Mouse (Mus musculus) G1E (cell line): Measurements from ENCODE around the gene Gm21977. TPM values are rescaled to one million over a fixed set of nuclear protein-coding genes. Genes with fewer than 3 reads are reported as not detected.
"Not testable (repeated sequence)": the region's sequence is repeated elsewhere in the genome, so short reads cannot be mapped to it uniquely, and the experiment has no call there.

ENCODE experiments used
- ATAC-seq: 2 replicates; pipeline ENCODE4 v1.8.0; 2016; ENCODE audit warnings: mild to moderate bottlenecking; ENCODE audit not compliant: insufficient number of reproducible peaks, poor library complexity, low FRiP score, severe bottlenecking; ENCODE audit errors: extremely low read depth
- DNase-seq: peaks from one replicate; pipeline ENCODE4 v3.0.0; 2012; ENCODE audit warnings: low spot score
- H3K27me3 ChIP-seq: 2 replicates; pipeline ENCODE4 v1.6.1; 2012; ENCODE audit warnings: mild to moderate bottlenecking, low read length, inconsistent platforms; ENCODE audit not compliant: insufficient read depth
- H3K36me3 ChIP-seq: replicated peaks from 2 replicates; pipeline ENCODE3; 2012; ENCODE audit warnings: mild to moderate bottlenecking, inconsistent platforms
- H3K4me1 ChIP-seq: 2 replicates; pipeline ENCODE4 v1.6.1; 2012; ENCODE audit warnings: low read depth, low read length, inconsistent platforms, mixed read lengths; ENCODE audit not compliant: insufficient read depth
- H3K4me3 ChIP-seq: 2 replicates; pipeline ENCODE4 v1.5.1; 2012; ENCODE audit warnings: low read depth, mild to moderate bottlenecking, inconsistent platforms, low read length, moderate library complexity, mixed read lengths
- H3K9me3 ChIP-seq: replicated peaks from 2 replicates; pipeline ENCODE4 v1.6.1; 2012; ENCODE audit warnings: inconsistent platforms
- polyA plus RNA-seq: library from polyadenylated mRNA; stranded (reverse); fragments of >175 nt; gene quantifications from 2 replicates; pipeline ENCODE4 v1.2.3, GENCODE M21; 2012
- total RNA-seq, 2 experiments: library from RNA; stranded (forward) in 1 of 2; stranded (reverse) in 1 of 2; fragments of 200-1000 nt in 1 of 2; fragments of >200 nt in 1 of 2; fragmentation: Nextera tagmentation in 1 of 2; gene quantifications; 2 replicates each; pipeline ENCODE4 v1.2.3; 2014 to 2017

Gm21977 gene
- not detected in 2 replicates for total RNA-seq (2014; fragmentation: Nextera tagmentation)
- total RNA-seq (2017) = not detected in 2 replicates
- not detected in 2 replicates for polyA plus RNA-seq

GRCm38 (mm10) chr14:42853377-42853776 is at the start of gene Gm21977:
Gm21977 (minus strand) TSS chr14:42853477.
- ATAC-seq, H3K4me3 ChIP-seq, DNase-seq, H3K27me3 ChIP-seq, H3K9me3 ChIP-seq, H3K4me1 ChIP-seq, H3K36me3 ChIP-seq: not testable (repeated sequence)

Other genes starting within 250 kb of the Gm21977 start
- gene Gm3633, start 211.6 kb downstream of the Gm21977 start, total RNA-seq (2014; fragmentation: Nextera tagmentation) = not detected in 2 replicates
- not detected in 2 replicates for gene Gm3633, start 211.6 kb downstream of the Gm21977 start, total RNA-seq (2017)
- not detected in 2 replicates for gene Gm3633, start 211.6 kb downstream of the Gm21977 start, polyA plus RNA-seq
- not detected in 2 replicates for gene Gm10378, start 197.5 kb downstream of the Gm21977 start, total RNA-seq (2014; fragmentation: Nextera tagmentation)
- gene Gm10378, start 197.5 kb downstream of the Gm21977 start, total RNA-seq (2017) = 0.52 TPM in 1 of 2 replicates, not detected in the other
- not detected in 2 replicates for gene Gm10378, start 197.5 kb downstream of the Gm21977 start, polyA plus RNA-seq
- gene Gm3015, start 84.7 kb downstream of the Gm21977 start, total RNA-seq (2014; fragmentation: Nextera tagmentation) = not detected in 2 replicates
- gene Gm3015, start 84.7 kb downstream of the Gm21977 start, total RNA-seq (2017) = 0.27 TPM in 1 of 2 replicates, not detected in the other
- gene Gm3015, start 84.7 kb downstream of the Gm21977 start, polyA plus RNA-seq = not detected in 2 replicates
- gene Gm10377, start 55.5 kb downstream of the Gm21977 start, total RNA-seq (2014; fragmentation: Nextera tagmentation) = not detected in 2 replicates
- gene Gm10377, start 55.5 kb downstream of the Gm21977 start, total RNA-seq (2017) = not detected in 2 replicates
- not detected in 2 replicates for gene Gm10377, start 55.5 kb downstream of the Gm21977 start, polyA plus RNA-seq
- not detected in 2 replicates for gene Gm8082, start 140.1 kb upstream of the Gm21977 start, total RNA-seq (2014; fragmentation: Nextera tagmentation)
- 0.23 TPM in 1 of 2 replicates, not detected in the other for gene Gm8082, start 140.1 kb upstream of the Gm21977 start, total RNA-seq (2017)
- gene Gm8082, start 140.1 kb upstream of the Gm21977 start, polyA plus RNA-seq = not detected in 2 replicates
- gene Gm10376, start 162.2 kb upstream of the Gm21977 start, total RNA-seq (2014; fragmentation: Nextera tagmentation) = not detected in 2 replicates
- 0.64 and 0.76 TPM in 2 replicates for gene Gm10376, start 162.2 kb upstream of the Gm21977 start, total RNA-seq (2017)
- gene Gm10376, start 162.2 kb upstream of the Gm21977 start, polyA plus RNA-seq = not detected in 2 replicates
- not detected in 2 replicates for gene Gm8094, start 223.2 kb upstream of the Gm21977 start, total RNA-seq (2014; fragmentation: Nextera tagmentation)
- gene Gm8094, start 223.2 kb upstream of the Gm21977 start, total RNA-seq (2017) = not detected in 2 replicates
- not detected in 2 replicates for gene Gm8094, start 223.2 kb upstream of the Gm21977 start, polyA plus RNA-seq
- not detected in 2 replicates for gene Gm8104, start 247.1 kb upstream of the Gm21977 start, total RNA-seq (2014; fragmentation: Nextera tagmentation)
- not detected in 2 replicates for gene Gm8104, start 247.1 kb upstream of the Gm21977 start, total RNA-seq (2017)
- not detected in 2 replicates for gene Gm8104, start 247.1 kb upstream of the Gm21977 start, polyA plus RNA-seq